Mouse (Mus musculus): ENCODE data around the gene Mindy4.

Gene Mindy4

DNA sequence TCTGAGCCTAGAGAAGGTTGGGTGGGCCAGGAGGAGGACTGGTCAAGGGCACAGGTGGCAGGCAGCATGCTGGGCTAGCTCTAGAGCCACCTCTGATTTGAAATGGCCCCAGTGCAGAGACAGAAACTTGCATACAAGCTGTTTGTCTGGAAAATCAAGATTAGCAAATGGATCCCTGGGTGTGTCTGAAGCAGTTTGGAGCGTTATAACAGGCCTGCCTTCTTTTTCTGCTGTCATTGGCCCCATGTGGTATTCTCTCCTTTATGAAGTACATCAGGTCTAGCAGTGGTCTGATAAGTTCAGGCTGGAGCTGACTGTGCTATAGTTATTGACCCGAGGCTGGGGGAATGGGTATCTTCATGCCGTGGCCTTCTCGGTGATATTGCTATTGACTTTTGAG, 110.7 kb downstream of the Mindy4 start:
- DNase-seq: no peak

DNA sequence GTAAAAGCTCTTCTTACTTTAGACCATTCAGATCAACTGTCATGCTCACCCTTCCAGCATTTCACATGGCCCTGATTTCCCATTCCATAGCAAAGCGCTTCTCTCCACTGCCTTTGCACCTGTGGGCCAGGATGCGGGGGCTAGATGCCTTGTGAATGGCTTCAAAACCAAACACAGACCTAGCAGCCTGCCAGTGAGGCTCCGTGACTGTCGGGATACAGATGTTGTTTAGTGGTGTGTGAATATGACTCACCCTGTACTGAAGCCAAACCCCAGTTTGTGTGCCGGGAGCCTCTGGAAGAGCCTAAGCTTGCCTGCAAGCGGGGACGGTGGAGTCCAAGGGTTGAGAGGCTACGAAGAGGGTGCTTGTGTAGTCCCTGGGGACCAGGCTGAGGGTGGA, 111.4 kb downstream of the Mindy4 start:
- DNase-seq: no peak

DNA sequence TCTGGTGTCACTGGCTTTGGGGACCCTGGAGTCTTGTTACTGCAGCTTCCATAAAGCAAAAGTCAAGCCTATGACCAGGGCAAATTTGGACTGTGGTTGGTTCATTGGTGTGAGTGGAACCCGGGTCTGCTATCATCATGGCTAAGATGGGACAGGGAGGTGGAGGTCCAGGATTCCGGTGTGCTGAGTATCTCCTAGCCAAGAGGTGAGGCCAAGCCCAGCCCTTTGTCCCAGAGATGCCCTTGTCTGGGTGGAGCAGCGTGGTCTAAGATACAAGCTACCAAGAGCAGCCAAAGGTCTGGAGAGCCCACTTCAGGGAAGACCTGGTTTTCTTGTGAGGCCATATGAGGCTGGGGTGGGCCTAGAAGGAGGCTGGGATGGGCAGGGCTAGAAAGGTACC, 115.4 kb downstream of the Mindy4 start:
- DNase-seq: no peak

DNA sequence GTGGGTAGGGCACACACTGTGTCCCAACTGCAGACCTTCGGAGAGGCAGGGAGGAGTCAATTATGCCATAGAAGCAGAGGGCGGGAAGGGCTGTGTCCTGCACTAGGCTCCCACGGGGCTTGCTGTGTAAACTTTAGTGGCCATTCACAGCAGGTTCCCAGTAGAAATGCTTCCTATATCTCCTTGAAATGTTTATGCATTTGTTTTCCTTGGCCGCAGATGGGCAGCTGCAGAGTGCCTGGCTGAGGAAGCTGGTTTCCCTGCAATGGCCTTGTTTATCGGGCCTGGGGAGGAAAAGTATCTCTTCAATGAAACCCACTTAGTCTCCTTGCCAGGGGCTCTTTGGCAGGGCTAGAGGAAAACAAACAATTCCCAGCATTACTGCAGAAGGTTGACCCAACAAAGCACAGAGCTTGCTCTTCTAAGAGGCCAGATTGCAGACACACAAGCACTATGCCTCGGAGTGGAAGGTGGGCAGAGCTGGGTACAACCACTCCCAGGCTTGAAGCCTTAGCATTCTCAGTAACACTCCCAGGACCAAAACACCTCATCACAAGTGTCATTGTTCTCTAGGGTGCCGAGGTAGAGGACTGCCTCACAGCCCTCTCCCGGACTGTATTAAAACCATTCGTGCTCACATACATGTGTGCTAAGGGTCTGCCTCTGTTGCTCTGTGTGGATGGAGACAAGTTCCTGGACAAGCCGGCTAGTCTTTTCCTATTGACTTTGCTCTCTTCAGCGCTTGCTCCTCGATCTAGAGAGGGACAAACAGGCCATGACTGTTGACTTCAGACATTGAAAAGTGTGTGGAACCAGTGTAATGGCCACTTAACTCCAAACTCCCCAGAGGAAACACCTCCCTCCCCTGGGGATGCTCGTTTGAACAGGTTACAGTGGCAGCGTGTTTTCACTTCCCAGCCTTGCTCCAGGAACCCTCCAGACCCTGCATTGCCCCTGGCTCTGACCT, 116.7 kb downstream of the Mindy4 start:
- DNase-seq: no peak

DNA sequence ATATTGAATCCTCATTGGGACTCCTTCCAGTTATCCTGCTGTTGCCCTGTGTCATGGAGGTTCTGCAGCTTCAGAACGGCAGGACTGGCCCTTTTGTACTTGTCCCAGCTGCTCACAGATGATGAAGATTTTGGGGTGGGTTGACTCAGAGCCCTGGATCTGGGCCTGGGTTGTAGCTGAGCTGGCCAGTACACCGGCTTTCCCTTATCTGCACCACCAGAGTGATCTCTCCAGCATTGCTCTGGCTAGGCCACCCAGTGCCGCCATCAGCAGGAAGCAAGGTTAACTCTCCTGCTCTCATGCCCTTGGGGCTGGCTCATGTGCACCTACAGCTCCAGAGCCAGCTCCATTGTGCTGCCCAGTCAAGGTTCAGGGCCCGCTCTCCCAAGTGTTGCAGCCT, 117.7 kb downstream of the Mindy4 start:
- no peak for DNase-seq

DNA sequence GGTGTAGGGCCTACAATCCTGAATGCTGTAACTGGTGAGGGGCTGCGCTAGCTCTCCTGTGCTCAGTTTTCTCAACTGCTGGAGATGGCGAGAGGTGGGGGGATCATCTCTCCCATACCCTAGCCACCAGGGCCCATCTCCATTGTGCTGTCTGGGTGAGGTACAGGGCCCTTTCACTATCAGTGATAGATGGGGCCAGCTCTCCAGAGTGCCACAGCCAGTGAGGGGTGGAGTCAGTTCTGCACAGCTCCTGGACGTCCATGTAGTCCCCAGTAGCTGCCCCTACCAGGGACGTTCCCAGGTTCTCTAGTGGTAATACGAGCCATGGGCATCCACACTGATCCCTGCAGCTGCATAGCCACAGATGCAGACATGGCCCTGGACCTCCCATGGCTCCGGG, 118.3 kb downstream of the Mindy4 start:
- DNase-seq: no peak

DNA sequence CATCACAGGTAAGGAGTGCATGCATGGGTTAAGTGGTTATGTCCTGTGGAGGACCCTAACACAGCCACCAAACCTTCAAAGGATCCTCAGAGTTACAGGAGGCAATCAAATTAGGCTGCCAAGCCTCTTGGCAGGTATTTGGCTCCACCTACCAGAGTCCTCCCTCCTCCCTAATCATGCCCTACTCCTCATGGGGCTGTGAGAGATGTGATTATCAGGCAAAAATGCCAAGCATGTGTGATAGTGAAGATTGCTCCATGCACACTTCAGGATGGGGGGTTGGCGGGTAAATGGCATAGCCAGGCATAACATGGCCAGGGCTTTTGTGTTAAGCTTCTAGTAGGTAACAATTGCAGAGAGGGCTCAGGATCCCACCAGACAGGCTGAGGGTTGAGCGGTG, 119.8 kb downstream of the Mindy4 start:
- no peak for DNase-seq

DNA sequence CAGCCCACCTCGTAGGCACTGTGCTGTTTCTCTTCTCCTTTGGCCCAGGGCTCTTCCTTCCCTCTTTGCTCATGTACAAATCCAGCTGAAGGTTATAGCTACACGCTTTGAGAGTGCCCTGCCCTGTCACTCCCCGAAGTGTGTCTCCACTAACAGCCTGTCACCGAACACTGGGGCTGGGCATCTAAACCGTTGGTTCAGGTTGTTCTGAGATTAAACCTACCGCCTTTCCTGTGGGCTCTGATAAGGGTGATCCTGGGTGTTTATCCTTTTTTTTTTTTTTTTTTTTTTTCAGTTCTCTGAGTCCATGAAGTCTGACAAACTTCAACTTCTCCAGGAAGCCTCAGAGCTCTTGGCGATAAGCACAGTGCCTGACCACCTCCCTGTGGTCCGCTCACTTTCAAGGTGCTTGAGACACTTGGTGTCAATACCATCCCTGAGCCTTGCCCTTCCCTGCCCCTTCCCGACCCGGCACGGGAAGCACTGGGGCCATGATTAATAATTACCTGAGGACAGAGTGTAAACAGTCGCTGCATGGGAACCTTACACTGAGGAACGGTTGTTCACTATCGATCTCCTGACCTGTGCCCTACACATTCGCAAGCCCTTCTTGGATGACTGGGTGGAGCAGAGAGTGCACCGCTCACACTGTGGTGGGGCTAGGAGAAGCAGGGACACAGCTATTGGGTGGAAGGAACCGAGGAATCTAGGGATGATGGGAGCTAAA, 120.9 kb downstream of the Mindy4 start:
- DNase-seq: no peak

DNA sequence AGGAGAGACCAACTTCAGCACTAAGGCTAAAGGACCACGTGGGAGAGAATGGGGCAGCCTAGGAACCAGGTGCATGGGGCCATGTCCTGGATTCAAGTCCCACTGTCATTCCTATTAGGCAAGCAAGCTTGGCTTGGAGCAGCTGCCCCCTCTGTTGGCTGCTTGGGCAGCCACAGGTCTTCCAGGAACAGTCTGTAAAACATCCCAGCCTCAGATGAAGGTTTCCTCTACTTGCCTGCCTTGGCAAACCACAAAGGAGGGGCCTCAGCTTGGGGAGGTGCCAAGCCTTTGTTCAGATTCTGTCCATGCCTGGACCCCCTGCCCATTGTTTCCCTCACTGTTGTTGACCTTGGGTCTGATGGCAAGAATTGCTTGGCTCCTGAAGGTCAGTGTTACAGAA, 121.6 kb downstream of the Mindy4 start:
- no peak for DNase-seq

DNA sequence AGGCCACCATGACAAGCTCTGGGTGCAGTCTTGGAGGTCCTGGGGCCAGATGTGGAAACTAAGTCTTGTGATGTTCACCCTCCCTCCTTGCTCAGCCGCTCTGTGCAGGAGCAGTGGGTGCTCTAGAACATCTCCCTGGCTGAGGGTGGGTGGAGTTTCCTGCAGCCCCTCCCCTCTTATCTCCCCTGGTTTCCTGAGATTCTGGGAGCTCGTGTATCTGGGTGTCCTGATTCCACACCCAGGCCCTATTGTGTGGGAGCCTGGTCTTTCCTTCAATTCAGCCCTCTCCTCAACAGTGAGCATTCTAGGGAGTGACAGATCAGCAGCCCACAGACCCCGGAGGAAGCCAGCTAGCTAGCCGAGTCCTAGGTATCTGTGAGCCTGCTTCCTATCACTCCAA, 123.1 kb downstream of the Mindy4 start:
- DNase-seq: no peak

DNA sequence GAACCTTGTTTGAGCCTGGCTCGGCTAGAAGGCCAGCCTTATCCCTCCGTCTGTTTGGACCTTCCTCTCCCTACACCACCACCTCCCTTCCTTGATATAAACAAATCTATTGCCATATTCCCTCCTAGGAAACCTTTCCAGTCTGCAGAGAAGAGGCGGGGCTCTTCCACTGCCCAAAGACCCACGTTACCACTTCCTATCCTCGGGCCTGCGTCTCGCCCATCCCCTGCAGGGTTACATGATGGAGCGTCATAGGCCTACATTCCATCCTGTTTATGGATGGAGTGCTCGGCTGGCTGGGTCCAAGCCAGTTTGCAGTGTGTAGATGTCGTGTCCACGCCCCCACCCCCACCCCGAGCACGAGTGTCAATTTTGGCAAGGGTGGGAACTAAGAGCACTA, 124.1 kb downstream of the Mindy4 start:
- DNase-seq: no peak

DNA sequence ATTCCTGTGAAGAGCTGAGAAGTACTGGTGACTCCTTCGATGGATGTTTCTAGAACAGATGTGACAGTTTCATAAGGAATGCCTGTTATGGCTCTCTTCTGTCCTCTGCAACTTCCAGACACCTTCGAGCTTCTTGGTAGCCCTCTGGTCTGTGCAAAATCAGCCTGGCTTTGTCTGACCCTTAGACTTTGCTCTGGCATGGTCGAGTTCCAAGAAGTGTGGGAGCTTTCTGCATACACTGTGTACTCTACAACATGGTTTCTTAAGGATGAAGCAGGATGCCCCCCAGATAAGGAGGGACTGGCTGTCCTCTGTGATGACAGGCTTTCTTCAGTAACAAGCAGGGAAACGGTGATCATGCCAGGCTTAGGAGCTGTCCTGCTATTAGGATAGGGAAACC, 125.0 kb downstream of the Mindy4 start:
- no peak for DNase-seq

DNA sequence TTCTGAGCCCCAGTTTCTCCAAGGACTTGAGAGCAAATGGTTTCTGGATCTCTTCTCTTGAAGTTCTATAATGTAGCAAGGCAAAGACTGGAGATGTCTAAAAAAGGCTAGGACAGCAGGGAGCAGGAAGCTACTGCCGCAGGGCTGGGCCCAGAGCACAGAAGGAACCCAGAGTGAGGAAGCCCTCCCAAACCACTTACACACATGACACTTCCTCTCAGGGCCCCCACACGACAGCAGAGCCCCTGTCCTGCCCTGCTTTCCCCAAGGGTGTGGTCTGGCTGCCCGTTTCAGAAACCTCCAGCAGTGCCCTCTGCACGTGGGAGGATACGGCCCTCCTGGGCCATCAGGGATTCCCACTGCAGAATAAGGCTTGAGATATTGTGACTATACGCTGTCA, 128.1 kb downstream of the Mindy4 start:
- no peak for DNase-seq

DNA sequence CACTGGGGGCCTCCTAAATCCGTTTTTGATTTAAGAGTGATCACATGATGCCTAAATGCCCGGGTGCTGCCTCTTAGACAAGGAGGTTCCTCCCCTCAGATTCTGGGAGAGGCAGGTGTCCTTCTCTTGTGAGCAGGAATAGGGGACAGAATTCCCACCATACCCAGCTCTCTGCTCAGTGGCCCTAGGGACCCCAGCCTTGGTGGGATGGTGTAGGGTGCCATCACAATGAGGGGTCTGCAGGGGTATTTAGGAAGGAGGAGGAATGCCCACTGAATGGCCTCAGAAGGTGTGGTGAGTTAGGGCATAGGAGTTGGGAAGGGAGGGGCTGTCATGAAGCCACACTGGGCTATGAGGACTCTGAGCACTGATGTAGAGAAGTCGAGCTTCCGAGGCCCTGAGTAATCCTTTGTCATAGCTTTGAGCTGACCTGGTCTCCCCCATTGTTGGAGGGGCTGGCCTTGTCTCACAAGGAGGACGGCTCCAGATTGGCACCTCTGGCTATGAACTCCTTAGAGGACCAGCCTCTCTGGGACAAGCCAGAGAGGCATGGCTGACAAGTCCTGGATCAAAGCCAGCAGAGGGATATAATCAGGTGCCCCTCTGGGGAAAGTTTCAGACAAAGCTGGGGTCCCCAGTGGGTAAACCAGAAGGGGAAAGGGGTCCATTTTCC, 129.1 kb downstream of the Mindy4 start:
- no peak for DNase-seq

DNA sequence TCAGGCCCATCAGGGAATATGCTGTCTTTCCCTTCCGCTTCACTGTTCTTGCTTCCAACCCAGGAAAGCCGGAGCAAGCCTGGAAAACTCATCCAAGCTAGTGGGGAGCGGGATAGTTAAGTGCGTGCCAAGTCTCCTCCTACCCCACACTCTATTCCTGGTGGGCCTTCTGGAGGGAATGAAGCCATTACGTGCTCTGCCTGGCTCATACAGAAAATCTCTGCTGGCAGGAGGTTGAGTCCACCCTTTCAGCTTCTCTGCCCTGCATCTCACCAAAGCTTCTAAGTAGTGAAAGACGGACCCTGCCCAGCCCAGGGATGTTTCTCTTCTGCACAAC, 129.6 kb downstream of the Mindy4 start:
- no peak for DNase-seq

DNA sequence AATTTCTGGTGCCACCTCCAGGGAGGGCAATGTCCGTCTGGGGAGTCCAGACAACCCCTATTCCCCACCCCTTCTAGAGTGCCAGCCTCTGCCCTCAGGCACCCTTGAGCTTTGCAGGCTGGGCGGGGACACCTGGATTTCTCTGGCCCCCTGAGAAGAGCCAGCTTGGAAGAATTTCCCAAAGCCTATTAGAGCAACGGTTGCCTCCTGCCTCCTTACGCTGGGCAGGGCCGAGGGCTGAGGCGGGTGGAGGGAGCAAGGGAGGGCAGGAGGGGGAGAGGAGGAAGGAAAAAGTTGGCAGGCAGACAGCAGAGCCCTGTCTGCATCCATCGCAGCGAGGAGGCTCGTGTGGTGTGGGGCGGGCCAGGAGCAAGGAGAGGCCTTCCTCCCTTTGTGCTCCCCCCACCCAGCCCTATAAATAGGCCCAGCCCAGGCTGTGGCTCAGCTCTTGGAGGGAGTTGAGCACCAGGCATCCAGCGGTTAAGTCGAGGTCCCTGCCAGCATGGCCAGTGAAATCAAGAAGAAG, 132.9 kb downstream of the Mindy4 start, which contains the start of gene Aqp1:
TSS of gene Aqp1 (plus strand) at position 444 of the 526 bp plus-strand sequence.
- no peak for DNase-seq

DNA sequence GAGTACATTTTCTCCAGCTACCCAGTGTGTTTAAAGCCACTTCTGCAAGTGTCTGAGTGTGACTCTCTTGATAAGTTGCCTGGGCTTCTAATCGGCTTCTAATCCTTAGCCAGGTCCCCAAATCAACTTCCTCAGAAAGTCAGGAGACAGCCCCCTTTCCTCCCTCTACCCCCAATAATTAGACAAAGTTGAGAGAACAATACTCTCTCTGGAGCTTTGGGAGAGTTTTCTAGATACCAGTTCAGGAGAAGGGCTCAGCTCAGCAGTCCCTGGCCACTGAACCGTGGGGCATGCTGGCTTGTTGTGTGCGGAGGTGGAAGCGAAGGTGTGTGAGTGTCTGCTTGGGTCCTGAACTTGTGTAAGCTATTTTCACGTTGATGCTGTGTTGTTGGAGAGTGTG, 134.1 kb downstream of the Mindy4 start:
- no peak for DNase-seq

DNA sequence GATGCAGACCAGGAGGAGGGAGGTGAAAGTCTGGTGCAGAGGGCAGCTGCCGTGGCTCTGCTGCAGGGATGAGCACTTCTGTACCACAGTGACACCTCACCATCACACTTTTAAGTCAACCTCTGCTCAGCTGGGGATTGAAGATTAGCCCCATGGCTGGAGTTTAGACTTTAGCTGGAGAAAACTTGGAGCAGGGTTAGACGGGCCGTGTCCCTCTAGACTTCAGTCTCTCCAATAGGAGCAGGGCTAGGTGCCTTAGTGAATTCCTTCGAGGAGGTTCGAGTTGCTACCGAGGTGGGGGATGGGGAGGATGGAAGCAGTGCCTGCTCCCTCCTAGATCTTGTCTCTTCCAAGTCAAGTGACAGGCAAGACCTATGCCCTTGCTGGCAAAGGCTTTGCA, 134.9 kb downstream of the Mindy4 start:
- DNase-seq: no peak

DNA sequence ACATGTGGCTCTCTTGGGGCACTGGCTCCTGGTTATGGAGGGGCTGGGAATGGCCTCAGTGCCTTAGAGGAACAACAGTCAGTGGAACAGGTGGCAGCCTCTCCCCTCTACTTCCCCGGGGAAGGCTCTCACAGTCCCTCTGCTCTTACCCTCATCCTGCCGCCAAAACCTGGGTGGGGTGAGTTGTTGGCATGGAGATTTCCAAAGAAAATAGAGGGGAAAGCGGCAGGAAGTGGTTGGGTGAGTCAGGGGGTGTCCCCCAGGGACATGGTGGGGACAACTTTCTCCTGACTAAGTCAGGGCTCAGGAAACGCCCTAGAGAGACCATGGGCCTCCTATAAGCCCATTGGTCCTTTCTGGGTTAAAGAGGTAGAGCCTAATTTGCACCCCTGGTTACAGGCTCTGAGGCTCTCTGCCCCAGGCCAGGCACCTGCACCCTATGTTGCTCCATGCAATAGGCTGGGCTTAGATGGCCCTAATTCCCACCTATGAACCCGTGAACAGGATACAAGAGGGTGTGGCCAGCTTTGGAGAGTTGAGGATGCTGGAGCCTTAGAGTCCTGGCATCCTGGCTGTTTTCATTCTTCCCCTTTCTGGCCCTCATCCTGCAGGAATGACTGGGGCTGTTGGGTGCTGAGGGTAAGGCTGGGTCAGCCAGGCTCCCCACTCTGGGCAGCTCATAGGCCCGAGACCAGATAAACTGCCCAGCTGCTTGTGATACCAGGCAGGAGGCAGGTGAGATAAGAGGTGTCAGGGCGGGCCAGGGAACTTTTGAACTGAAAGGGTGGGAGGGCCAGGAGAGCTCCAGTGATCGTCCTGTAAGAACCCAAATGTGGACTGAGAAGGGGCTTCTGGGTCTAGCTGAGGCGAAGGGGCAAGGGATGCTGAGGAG, 136.0 kb downstream of the Mindy4 start:
- DNase-seq: no peak

DNA sequence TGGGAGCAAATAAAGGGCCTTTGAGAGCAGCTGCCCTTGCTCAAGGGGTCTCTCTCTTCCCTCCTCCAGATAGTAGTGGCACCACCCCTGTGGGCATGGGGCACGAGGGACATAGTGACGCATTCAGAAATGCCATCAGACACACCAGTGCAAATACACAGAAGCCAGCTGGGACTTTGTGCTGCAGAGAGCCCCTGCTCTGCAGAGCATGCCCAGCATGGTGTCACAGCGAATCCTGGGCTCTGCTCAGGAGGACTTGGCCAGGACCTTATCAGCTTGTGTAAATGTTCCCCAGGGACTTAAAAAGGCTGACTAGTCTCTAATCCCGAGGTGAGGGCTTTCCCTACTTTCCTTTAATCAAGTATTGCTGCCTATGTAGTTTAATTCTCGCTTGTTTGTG, 138.5 kb downstream of the Mindy4 start:
- DNase-seq: no peak

DNA sequence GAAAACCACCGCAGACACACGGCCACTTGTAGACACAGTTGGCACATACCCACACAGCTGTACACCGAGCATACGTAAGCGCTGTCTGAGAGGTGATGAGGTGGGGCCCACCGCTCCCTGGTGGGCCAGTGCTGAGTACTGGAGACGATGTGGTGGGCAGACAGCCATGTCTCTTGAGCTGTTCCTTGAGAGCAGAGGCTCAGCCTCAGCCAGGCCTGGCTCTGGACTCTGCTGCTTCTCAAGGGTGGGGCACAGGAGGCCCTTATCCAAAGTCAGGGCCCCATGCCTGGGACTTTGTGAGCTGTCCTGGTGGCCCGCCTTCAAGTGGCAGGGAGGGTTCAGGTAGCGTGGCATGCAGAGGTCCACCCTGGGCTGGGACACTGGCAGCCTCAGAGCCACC, 139.1 kb downstream of the Mindy4 start:
- DNase-seq: no peak

DNA sequence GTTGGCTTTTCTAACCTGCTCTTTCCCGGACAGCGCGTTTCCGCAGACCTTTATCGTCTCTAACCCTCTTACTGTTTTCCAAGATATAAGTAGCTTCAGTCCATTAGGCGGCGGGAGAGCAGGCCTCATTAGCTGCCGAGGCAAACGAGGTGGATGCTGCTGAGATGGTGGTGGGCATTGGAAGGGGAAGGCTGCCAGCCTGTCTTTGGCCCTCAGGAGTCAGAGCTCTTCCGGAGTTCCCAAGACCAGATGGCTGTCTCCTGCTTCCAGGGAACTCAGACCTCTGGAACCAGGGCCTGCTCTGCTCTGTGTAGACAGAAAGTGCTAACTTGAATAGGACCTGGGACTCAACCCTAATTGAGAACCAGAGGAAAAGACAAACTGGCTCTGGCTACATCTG, 140.3 kb downstream of the Mindy4 start:
- DNase-seq: no peak
